Mouse (Mus musculus) CD4-positive naive resting alpha-beta T cell, adult 76 days (primary cell): ENCODE measurements around the gene Nup43. TPM values are rescaled to one million over a fixed set of nuclear protein-coding genes. Genes with fewer than 3 reads are reported as not detected.

Experiments used
- total RNA-seq: library from RNA; stranded (reverse); gene quantifications from one replicate; pipeline ENCODE4 v1.2.4, GENCODE M21; 2023

The Nup43 gene
- total RNA-seq: 10.1 TPM

DNA sequence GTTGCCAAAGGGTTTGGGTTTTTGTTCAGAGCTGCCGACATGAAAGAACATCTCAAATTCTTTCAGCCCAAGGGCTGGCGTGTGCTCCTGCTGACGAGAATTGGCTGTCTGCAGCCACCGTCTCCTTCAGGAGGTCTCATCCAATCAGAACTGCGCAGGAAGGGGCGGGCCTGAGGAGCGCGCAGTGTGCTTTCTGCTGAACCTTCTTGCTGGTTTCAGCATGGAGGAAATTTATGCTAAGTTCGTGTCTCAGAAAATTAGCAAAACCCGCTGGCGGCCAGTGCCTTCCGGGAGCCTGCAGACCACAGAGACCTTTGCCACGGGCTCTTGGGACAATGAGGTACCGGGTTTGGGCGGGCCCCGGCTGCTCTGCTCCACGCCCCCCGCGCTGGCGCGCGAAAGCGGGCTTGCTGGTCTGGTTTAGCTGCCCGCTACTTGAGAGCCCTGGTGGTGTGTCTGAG lies at the start of gene Nup43:
TSS of gene Nup43 (plus strand) at position 162 of the 461 bp plus-strand sequence.

DNA sequence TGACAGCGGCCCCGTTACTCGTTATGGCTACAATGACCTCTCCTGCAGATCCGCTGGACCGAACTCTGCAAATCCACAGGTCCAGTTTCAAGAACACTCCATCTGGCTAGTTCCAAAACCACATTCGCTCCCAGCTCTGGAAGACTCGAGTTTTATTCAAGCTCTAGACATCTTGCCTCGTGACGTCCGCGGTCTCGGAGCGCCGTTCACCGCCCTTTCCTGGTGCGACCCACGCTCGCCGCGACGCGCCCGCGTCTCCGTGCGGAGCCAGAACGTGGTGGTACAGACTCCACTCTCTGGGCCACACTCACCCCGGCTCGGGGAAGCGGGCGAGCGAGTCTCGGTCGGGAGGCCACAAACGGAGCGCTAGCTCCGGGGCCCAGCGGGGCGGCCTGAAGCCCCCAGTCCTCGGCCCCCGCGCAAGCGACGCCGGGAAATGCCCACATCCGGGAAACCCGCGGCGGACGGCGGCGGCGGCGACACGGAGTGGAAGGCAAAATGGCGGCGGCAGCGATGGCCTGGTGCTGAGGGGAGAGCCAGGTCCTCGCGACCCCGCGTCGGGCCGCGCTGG lies 13.5 kb downstream of the Nup43 start, which contains the start of the genes Pcmt1 and Lats1:
TSS of gene Pcmt1 (minus strand) at position 406 of the 571 bp plus-strand sequence.
TSS of gene Lats1 (plus strand) at position 484 of the 571 bp plus-strand sequence.

DNA sequence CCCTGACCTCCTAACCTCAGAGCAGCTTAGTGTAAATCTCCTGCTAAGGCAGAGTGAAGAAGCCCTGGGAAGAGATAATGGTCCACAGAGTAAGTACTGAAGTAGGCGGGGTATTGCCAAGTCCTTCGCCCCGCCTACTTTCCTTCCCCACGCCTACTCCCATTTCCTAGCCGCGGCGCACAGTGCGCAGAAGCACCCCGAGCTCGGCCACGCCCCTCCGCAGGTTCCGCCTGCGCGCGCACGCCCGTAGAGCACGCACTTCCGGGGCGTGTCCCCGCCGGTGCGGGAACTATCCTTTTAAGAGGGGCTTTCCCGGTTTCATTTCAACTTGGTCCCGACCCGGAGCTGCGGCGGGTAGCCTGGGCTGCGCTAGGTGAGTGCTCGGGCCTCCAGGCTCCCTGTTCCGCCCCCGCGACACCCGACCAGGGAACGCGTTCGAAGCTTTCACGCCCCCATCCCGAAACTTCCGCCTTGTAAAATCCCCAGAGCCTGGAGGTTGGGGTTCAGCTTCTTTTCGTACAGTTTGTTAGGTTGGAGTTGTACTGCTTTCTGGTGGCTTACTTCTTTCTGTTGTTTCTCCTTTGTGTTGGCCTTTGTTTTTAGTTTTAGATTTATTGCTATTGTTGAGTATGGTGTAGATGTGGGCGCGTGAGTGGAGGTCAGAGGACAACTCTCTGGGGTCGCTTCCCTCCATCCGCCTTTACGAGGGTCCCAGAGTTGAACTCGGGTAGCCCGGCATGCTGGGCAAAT lies 58.6 kb downstream of the Nup43 start, which contains the start of gene Katna1:
TSS of gene Katna1 (plus strand) at position 250 of the 750 bp plus-strand sequence.

Other genes starting within 250 kb of the Nup43 start
- gene Ulbp1, start 193.9 kb upstream of the Nup43 start, total RNA-seq: 7.5 TPM
- gene Lrp11, start 77.7 kb upstream of the Nup43 start, total RNA-seq: 3.0 TPM
- gene Pcmt1, start 13.6 kb downstream of the Nup43 start, total RNA-seq: 59.0 TPM
- 42.2 TPM for gene Lats1, start 13.7 kb downstream of the Nup43 start, total RNA-seq
- gene Katna1, start 58.5 kb downstream of the Nup43 start, total RNA-seq: 59.0 TPM
- gene Ginm1, start 125.3 kb downstream of the Nup43 start, total RNA-seq: 55.3 TPM
- 88.3 TPM for gene Ppil4, start 125.4 kb downstream of the Nup43 start, total RNA-seq
- gene Zc3h12d, start 165.0 kb downstream of the Nup43 start, total RNA-seq: 22.7 TPM